Mouse (Mus musculus) spleen, adult 2 months (tissue): ENCODE measurements at regions not wholly inside any gene's neighbourhood (a gene's known extent, or its start where the extent isn't known, plus 50 kb on each side); places are given as distances from the start of the nearest gene placed in this dataset.

Experiments
- DNase-seq, 2 experiments: peaks; one replicate each; pipeline versions ENCODE4 v3.0.0 to v3.0.0-alpha.2; 2012 to 2021; ENCODE audit warnings: low spot score in 2 of 2, low read depth in 1 of 2
- H3K27ac ChIP-seq: fragments of 200-500 bp; 2 replicates; pipeline ENCODE4 v1.5.1; 2012; ENCODE audit warnings: low read length, inconsistent platforms; ENCODE audit not compliant: insufficient read depth
- H3K27me3 ChIP-seq: fragments of 200-500 bp; 2 replicates; pipeline ENCODE4 v1.6.1; 2012; ENCODE audit warnings: mild to moderate bottlenecking, moderate library complexity, low read length, inconsistent platforms; ENCODE audit not compliant: control insufficient read depth, insufficient read depth
- H3K36me3 ChIP-seq: fragments of 200-500 bp; 2 replicates; pipeline ENCODE4 v1.6.1; 2012; ENCODE audit warnings: mild to moderate bottlenecking, low read length, inconsistent platforms; ENCODE audit not compliant: control insufficient read depth, insufficient read depth
- H3K4me1 ChIP-seq: fragments of 200-500 bp; 2 replicates; pipeline ENCODE4 v1.6.1; 2011; ENCODE audit warnings: inconsistent platforms; ENCODE audit not compliant: control insufficient read depth, insufficient read depth, insufficient read length
- H3K4me3 ChIP-seq: fragments of 200-500 bp; 2 replicates; pipeline ENCODE4 v1.5.1; 2011; ENCODE audit warnings: mild to moderate bottlenecking, inconsistent platforms; ENCODE audit not compliant: insufficient read depth, insufficient read length; ENCODE audit errors: extremely low read depth
- CTCF ChIP-seq: fragments of 200-500 bp; IDR thresholded peaks from 2 replicates; pipeline ENCODE4 v1.5.1; 2011; ENCODE audit warnings: mild to moderate bottlenecking, inconsistent platforms; ENCODE audit not compliant: insufficient read depth, insufficient read length, insufficient replicate concordance; ENCODE audit errors: extremely low read depth
- POLR2A ChIP-seq: fragments of 200-500 bp; IDR thresholded peaks from 2 replicates; pipeline ENCODE4 v1.6.1; 2011; ENCODE audit warnings: low read depth, low read length, inconsistent platforms
- WGBS: fragments of 180-500 bp; shearing (Covaris S2); methylation state at CpG from one replicate; pipeline ENCODE4 v1.1.7; 2018; 5-methylcytosine and 5-hydroxymethylcytosine counted together

- no peak for DNase-seq
- Histone ChIP-seq H3K4me3 (no peak overlapping the region), H3K36me3 (no peaks in the 10 kb centered on the region), H3K27me3 (no peaks in the 10 kb centered on the region), H3K27ac (no peak overlapping the region), H3K4me1 (peaks cover 6% of the 10 kb centered on the region; the same call in 1 of the 2 replicates)
- TF ChIP-seq POLR2A (no peak), CTCF (no peak)
- 89% methylated on average over 6 of the region's 6 CpGs for WGBS
These were observed 289.0 kb upstream of the Adgrl2 start for GRCm38 (mm10) chr3:149279338-149279737.

GRCm38 (mm10) chr3:149277812-149278211 is 287.5 kb upstream of the Adgrl2 start:
- DNase-seq = no peak
- no peak overlapping the region for H3K4me3 ChIP-seq
- H3K27me3 ChIP-seq = no peaks in the 10 kb centered on the region
- H3K36me3 ChIP-seq = no peaks in the 10 kb centered on the region
- peaks cover 6% of the 10 kb centered on the region; the same call in 1 of the 2 replicates for H3K4me1 ChIP-seq
- no peak for TF ChIP-seq POLR2A
- no peak for TF ChIP-seq CTCF
- H3K27ac ChIP-seq = no peak overlapping the region
- WGBS = 48% methylated on average over 3 of the region's 3 CpGs

GRCm38 (mm10) chr3:149275478-149276132 is 285.2 kb upstream of the Adgrl2 start:
- Histone ChIP-seq H3K36me3 (no peaks in the 10 kb centered on the region), H3K27ac (no peak overlapping the region), H3K27me3 (no peaks in the 10 kb centered on the region), H3K4me3 (no peak overlapping the region), H3K4me1 (no peaks in the 10 kb centered on the region)
- no peak for DNase-seq
- TF ChIP-seq CTCF (no peak), POLR2A (no peak)
- 75% methylated on average over 6 of the region's 6 CpGs for WGBS

- TF ChIP-seq POLR2A = no peak
- no peak for TF ChIP-seq CTCF
- no peak for DNase-seq
- Histone ChIP-seq H3K36me3 (no peaks in the 10 kb centered on the region), H3K4me3 (no peak overlapping the region), H3K4me1 (no peaks in the 10 kb centered on the region), H3K27ac (no peak overlapping the region), H3K27me3 (no peaks in the 10 kb centered on the region)
- WGBS = 81% methylated on average over 5 of the region's 5 CpGs
These were observed 284.6 kb upstream of the Adgrl2 start for GRCm38 (mm10) chr3:149274987-149275386.

- H3K27ac ChIP-seq = no peak overlapping the region
- no peak overlapping the region for H3K4me3 ChIP-seq
- TF ChIP-seq CTCF (no peak), POLR2A (no peak)
- 82% methylated on average over 12 of the region's 12 CpGs for WGBS
- no peak for DNase-seq
- H3K36me3 ChIP-seq = no peaks in the 10 kb centered on the region
- no peaks in the 10 kb centered on the region for H3K27me3 ChIP-seq
- H3K4me1 ChIP-seq = no peaks in the 10 kb centered on the region
These were observed 283.8 kb upstream of the Adgrl2 start for GRCm38 (mm10) chr3:149273993-149274692.

- H3K4me3 ChIP-seq = no peak overlapping the region
- H3K27me3 ChIP-seq = no peaks in the 10 kb centered on the region
- H3K36me3 ChIP-seq = no peaks in the 10 kb centered on the region
- no peak overlapping the region for H3K27ac ChIP-seq
- DNase-seq = no peak
- TF ChIP-seq POLR2A (no peak), CTCF (no peak)
- H3K4me1 ChIP-seq = no peaks in the 10 kb centered on the region
These were observed 280.1 kb upstream of the Adgrl2 start for GRCm38 (mm10) chr3:149270459-149270858.

GRCm38 (mm10) chr3:149262332-149262970 is 272.1 kb upstream of the Adgrl2 start:
- Histone ChIP-seq H3K27me3 (no peaks in the 10 kb centered on the region), H3K36me3 (no peaks in the 10 kb centered on the region), H3K4me1 (no peaks in the 10 kb centered on the region), H3K27ac (no peak overlapping the region), H3K4me3 (no peak overlapping the region)
- TF ChIP-seq CTCF (no peak), POLR2A (no peak)
- no peak for DNase-seq
- WGBS = 85% methylated on average over 3 of the region's 3 CpGs
